Mouse (Mus musculus) ovary, postnatal 14 days (tissue): ENCODE results near the gene Isl2.

Experiments
- DNase-seq: peaks from one replicate; pipeline ENCODE4 v3.0.0; 2022; ENCODE audit warnings: low spot score

The Isl2 gene

GRCm38 (mm10) chr9:55538377-55538776 lies at the start of gene Isl2:
Gene Isl2, plus strand, starts transcription at chr9:55538672.
- DNase-seq: no peak

- DNase-seq: no peak
These were observed 30.6 kb upstream of the Isl2 start for GRCm38 (mm10) chr9:55507922-55508321.

- DNase-seq: no peak
These were observed 29.8 kb upstream of the Isl2 start for GRCm38 (mm10) chr9:55508701-55509100.

GRCm38 (mm10) chr9:55509731-55510130 lies 28.7 kb upstream of the Isl2 start:
- DNase-seq: no peak

- no peak for DNase-seq
These were observed 27.7 kb upstream of the Isl2 start for GRCm38 (mm10) chr9:55510651-55511235.

GRCm38 (mm10) chr9:55511521-55511993 lies 26.9 kb upstream of the Isl2 start:
- no peak for DNase-seq

GRCm38 (mm10) chr9:55512027-55512543 lies 26.4 kb upstream of the Isl2 start, which contains the start of gene Etfa:
Gene Etfa, minus strand, starts transcription at chr9:55512243.
- DNase-seq: peak; percentile 91

- no peak for DNase-seq
These were observed 12.8 kb upstream of the Isl2 start for GRCm38 (mm10) chr9:55525716-55526115.

- peak; percentile 63 for DNase-seq
These were observed 2.6 kb upstream of the Isl2 start for GRCm38 (mm10) chr9:55535907-55536306.

GRCm38 (mm10) chr9:55539006-55539405 lies 534 bp downstream of the Isl2 start:
- no peak for DNase-seq

- DNase-seq: no peak
These were observed 1.4 kb downstream of the Isl2 start for GRCm38 (mm10) chr9:55539661-55540390.

- no peak for DNase-seq
These were observed 1.9 kb downstream of the Isl2 start for GRCm38 (mm10) chr9:55540391-55540770.

- DNase-seq: no peak
These were observed 2.4 kb downstream of the Isl2 start for GRCm38 (mm10) chr9:55540888-55541287.

GRCm38 (mm10) chr9:55541681-55542365 lies 3.4 kb downstream of the Isl2 start:
- no peak for DNase-seq

- no peak for DNase-seq
These were observed 4.2 kb downstream of the Isl2 start for GRCm38 (mm10) chr9:55542366-55543325.

GRCm38 (mm10) chr9:55543336-55543702 lies 4.8 kb downstream of the Isl2 start:
- DNase-seq: no peak

- no peak for DNase-seq
These were observed 5.4 kb downstream of the Isl2 start for GRCm38 (mm10) chr9:55543703-55544401.

GRCm38 (mm10) chr9:55544861-55545555 lies 6.5 kb downstream of the Isl2 start:
- DNase-seq: no peak

- no peak for DNase-seq
These were observed 7.2 kb downstream of the Isl2 start for GRCm38 (mm10) chr9:55545556-55546175.
